Mouse (Mus musculus) myocyte (in vitro differentiated cells): Measurements from ENCODE around the gene Cenpx. TPM values are rescaled to one million over a fixed set of nuclear protein-coding genes. Genes with fewer than 3 reads are reported as not detected.
A peak's percentile ranks its signal among the peaks of the same experiment; 100 is the strongest.
"Not testable (repeated sequence)": the region's sequence is repeated elsewhere in the genome, so short reads cannot be mapped to it uniquely, and the experiment has no call there.

Source experiments
- H3K27me3 ChIP-seq: one replicate; pipeline ENCODE4 v1.6.1; 2011; ENCODE audit not compliant: control insufficient read depth, insufficient read depth, insufficient read length
- H3K36me3 ChIP-seq: one replicate; pipeline ENCODE4 v1.6.1; 2011; ENCODE audit not compliant: control insufficient read depth, insufficient read depth
- H3K4me2 ChIP-seq: one replicate; pipeline ENCODE4 v1.6.1; 2011; ENCODE audit warnings: low read depth, control low read depth
- H3K4me3 ChIP-seq: one replicate; pipeline ENCODE4 v1.5.1; 2011; ENCODE audit warnings: mild to moderate bottlenecking, control low read depth, moderate library complexity
- H3K79me2 ChIP-seq: one replicate; pipeline ENCODE4 v1.6.1; 2011; ENCODE audit not compliant: control insufficient read depth, insufficient read depth
- H3ac ChIP-seq: one replicate; pipeline ENCODE4 v1.6.1; 2011; ENCODE audit not compliant: control insufficient read depth, insufficient read length
- CEBPB ChIP-seq: IDR thresholded peaks from 2 replicates; pipeline ENCODE4 v1.6.1; 2011; ENCODE audit warnings: mild to moderate bottlenecking, moderate library complexity; ENCODE audit not compliant: poor library complexity, insufficient read depth, severe bottlenecking
- E2F4 ChIP-seq: IDR thresholded peaks from one replicate; pipeline ENCODE4 v1.6.1; 2011; ENCODE audit warnings: mild to moderate bottlenecking, control low read depth, moderate library complexity; ENCODE audit not compliant: insufficient read depth
- MAX ChIP-seq: IDR thresholded peaks from one replicate; pipeline ENCODE4 v1.6.1; 2011; ENCODE audit warnings: low read depth, mild to moderate bottlenecking, control low read depth
- MYOD1 ChIP-seq, 3 experiments: IDR thresholded peaks; one replicate each; pipeline ENCODE4 v1.6.1; 2011; ENCODE audit warnings: control low read depth in 2 of 3, low read depth in 2 of 3, mild to moderate bottlenecking in 2 of 3, moderate library complexity in 1 of 3; ENCODE audit not compliant: insufficient read length in 2 of 3, control insufficient read depth in 1 of 3
- MYOG ChIP-seq, 3 experiments: IDR thresholded peaks; one replicate each; pipeline ENCODE4 v1.6.1; 2011; ENCODE audit warnings: control low read depth in 2 of 3, low read depth in 2 of 3, mild to moderate bottlenecking in 2 of 3; ENCODE audit not compliant: insufficient read length in 2 of 3, control insufficient read depth in 1 of 3, insufficient read depth in 1 of 3
- POLR2A ChIP-seq: IDR thresholded peaks from one replicate; pipeline ENCODE4 v1.6.1; 2011; ENCODE audit warnings: low read depth, mild to moderate bottlenecking, control low read depth, moderate library complexity; ENCODE audit not compliant: insufficient read length
- POLR2AphosphoS2 ChIP-seq: IDR thresholded peaks from one replicate; pipeline ENCODE4 v1.6.1; 2011; ENCODE audit warnings: low read depth, control low read depth; ENCODE audit not compliant: insufficient read length
- REST ChIP-seq: IDR thresholded peaks from one replicate; pipeline ENCODE4 v1.6.1; 2011; ENCODE audit warnings: mild to moderate bottlenecking, control low read depth, moderate library complexity; ENCODE audit not compliant: insufficient read depth, insufficient read length
- SRF ChIP-seq: IDR thresholded peaks from one replicate; pipeline ENCODE4 v1.6.1; 2011; ENCODE audit warnings: low read depth; ENCODE audit not compliant: control insufficient read depth, insufficient read length
- TCF12 ChIP-seq: IDR thresholded peaks from one replicate; pipeline ENCODE4 v1.6.1; 2011; ENCODE audit warnings: mild to moderate bottlenecking, control low read depth; ENCODE audit not compliant: poor library complexity, insufficient read depth, severe bottlenecking
- TCF3 ChIP-seq: IDR thresholded peaks from one replicate; pipeline ENCODE4 v1.6.1; 2011; ENCODE audit warnings: low read depth, control low read depth; ENCODE audit not compliant: insufficient read length
- USF1 ChIP-seq: IDR thresholded peaks from one replicate; pipeline ENCODE4 v1.6.1; 2011; ENCODE audit warnings: low read depth, mild to moderate bottlenecking, control low read depth, moderate library complexity
- polyA plus RNA-seq: library from polyadenylated mRNA; unstranded; fragments of >200 nt; fragmentation: generic; extraction: Trizol; gene quantifications from one replicate; pipeline ENCODE4 v1.2.1, GENCODE M21; 2012; ENCODE audit warnings: missing spikeins

Gene Cenpx
- polyA plus RNA-seq, result 42.5 TPM

GRCm38 (mm10) chr11:120713580-120714518 is at the start of gene Cenpx, which contains the start of gene Lrrc45:
Gene Cenpx (minus strand): TSS chr11:120713738.
Gene Lrrc45 (plus strand): TSS chr11:120713925.
- H3K4me2 ChIP-seq, result peak within 1 kb of the TSS; percentile 97
- TF ChIP-seq TCF12 (no peak), POLR2A (peak; percentile 56), SRF (peak; percentile 53), E2F4 (peak; percentile 67), MYOG (IDR thresholded peaks at IDR 0.05; ENCODE audit: control insufficient read depth in 1 of 3, insufficient read depth in 1 of 3, insufficient read length in 2 of 3, low read depth in 2 of 3) (no peak), MYOD1 (IDR thresholded peaks at IDR 0.05; ENCODE audit: control insufficient read depth in 1 of 3, insufficient read length in 2 of 3, low read depth in 2 of 3) (peak in 1 of 3 experiments; percentile 7), POLR2AphosphoS2 (peak; percentile 46), TCF3 (no peak)
- no peaks in the 10 kb centered on the region for H3K27me3 ChIP-seq
- H3K4me3 ChIP-seq, result peak within 1 kb of the TSS; percentile 63
- peak within 1 kb of the TSS; percentile 7 for H3ac ChIP-seq
- H3K79me2 ChIP-seq, result no peaks in the 10 kb centered on the region
- peaks cover 7% of the 10 kb centered on the region for H3K36me3 ChIP-seq

DNA sequence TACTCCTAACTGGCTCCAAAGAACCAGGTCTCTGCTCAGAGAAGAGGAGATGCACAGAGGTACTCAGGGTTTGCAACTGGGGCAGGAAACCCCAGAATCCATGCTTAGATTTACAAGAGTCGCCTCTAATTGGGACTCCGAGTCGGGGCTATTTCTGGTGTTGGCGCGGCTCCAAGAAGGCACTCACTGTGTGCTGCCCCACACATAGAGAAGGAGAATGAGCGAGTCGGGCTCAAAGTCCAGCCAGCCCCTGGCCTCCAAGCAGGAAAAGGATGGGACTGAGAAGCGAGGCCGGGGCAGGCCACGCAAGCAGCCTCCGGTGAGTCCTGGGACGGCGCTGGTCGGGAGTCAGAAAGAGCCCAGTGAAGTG is 49.1 kb upstream of the Cenpx start, which contains the start of gene Hmga1b:
Gene Hmga1b, plus strand, starts transcription at position 123 of the 370 bp plus-strand sequence.
- not testable (repeated sequence) for H3K79me2 ChIP-seq, H3K36me3 ChIP-seq, H3K4me3 ChIP-seq, H3K27me3 ChIP-seq, H3ac ChIP-seq
- H3K4me2 ChIP-seq, result peak within 1 kb of the TSS; percentile 42

DNA sequence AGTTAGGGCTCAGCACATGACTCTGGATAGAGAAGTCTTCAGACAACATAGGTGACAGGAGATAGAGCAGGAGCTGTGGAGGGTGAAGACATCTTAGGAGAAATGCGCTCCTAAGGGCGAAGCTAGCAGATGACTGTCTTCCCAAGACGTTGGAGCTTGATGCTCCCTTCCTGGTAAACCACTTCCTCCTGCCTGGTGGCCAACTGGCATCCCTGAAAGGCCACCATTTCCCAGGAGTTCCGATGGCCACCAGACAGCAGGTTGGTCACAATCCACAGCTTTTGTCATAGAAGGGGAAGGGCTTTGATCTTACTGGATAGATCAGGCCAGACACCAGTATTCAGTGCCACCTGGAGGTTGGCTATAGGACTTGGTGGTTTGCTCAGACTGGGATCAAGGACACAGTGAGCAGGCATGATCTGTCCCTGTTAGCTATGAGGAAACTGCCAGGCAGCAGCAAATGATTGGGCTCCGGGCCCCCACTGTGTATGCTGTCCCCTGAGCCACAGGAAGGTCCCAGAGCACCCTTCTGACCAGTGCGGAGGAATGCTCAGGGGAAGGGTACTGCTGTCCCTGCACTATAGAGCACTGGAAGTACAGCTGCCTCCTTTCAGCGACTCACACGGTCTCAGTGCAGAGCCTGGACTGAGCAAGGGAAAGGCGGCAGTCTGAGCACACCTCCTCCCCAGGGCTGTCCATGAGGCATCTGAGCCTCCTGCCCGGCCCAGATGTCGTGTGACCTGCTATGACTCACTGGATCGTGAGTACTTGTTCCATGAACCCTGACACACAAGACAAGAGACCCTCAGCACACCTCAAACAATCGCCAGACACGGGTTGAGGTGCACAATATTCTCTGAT is 48.5 kb upstream of the Cenpx start:
- TF ChIP-seq MAX (no peak), MYOD1 (IDR thresholded peaks at IDR 0.05; ENCODE audit: control insufficient read depth in 1 of 3, insufficient read length in 2 of 3, low read depth in 2 of 3) (no peak), E2F4 (no peak), SRF (no peak), POLR2AphosphoS2 (no peak), POLR2A (no peak), CEBPB (no peak), USF1 (no peak), REST (no peak), TCF12 (no peak), MYOG (IDR thresholded peaks at IDR 0.05; ENCODE audit: control insufficient read depth in 1 of 3, insufficient read depth in 1 of 3, insufficient read length in 2 of 3, low read depth in 2 of 3) (no peak), TCF3 (no peak)
- Histone ChIP-seq H3K79me2 (no peaks in the 10 kb centered on the region), H3K4me3 (no peak overlapping the region), H3K27me3 (no peaks in the 10 kb centered on the region), H3K4me2 (peak overlapping the region; percentile 42), H3K36me3 (no peaks in the 10 kb centered on the region), H3ac (no peak overlapping the region)

- TF ChIP-seq TCF3 (no peak), CEBPB (no peak), SRF (no peak), TCF12 (no peak), POLR2AphosphoS2 (no peak), USF1 (no peak), MAX (no peak), MYOD1 (IDR thresholded peaks at IDR 0.05; ENCODE audit: control insufficient read depth in 1 of 3, insufficient read length in 2 of 3, low read depth in 2 of 3) (no peak), POLR2A (no peak), REST (no peak), MYOG (IDR thresholded peaks at IDR 0.05; ENCODE audit: control insufficient read depth in 1 of 3, insufficient read depth in 1 of 3, insufficient read length in 2 of 3, low read depth in 2 of 3) (no peak), E2F4 (no peak)
Observed at GRCm38 (mm10) chr11:120760236-120760635, 46.7 kb upstream of the Cenpx start.

More at GRCm38 (mm10) chr11:120760236-120760635, 46.7 kb upstream of the Cenpx start:
- Histone ChIP-seq H3ac (no peak overlapping the region), H3K36me3 (no peaks in the 10 kb centered on the region), H3K79me2 (no peaks in the 10 kb centered on the region), H3K27me3 (no peaks in the 10 kb centered on the region), H3K4me3 (no peak overlapping the region), H3K4me2 (no peak overlapping the region)
